Mouse (Mus musculus): ENCODE measurements around the gene Dtnb.
"Not testable (repeated sequence)": the region's sequence is repeated elsewhere in the genome, so short reads cannot be mapped to it uniquely, and the experiment has no call there.

Dtnb gene

DNA sequence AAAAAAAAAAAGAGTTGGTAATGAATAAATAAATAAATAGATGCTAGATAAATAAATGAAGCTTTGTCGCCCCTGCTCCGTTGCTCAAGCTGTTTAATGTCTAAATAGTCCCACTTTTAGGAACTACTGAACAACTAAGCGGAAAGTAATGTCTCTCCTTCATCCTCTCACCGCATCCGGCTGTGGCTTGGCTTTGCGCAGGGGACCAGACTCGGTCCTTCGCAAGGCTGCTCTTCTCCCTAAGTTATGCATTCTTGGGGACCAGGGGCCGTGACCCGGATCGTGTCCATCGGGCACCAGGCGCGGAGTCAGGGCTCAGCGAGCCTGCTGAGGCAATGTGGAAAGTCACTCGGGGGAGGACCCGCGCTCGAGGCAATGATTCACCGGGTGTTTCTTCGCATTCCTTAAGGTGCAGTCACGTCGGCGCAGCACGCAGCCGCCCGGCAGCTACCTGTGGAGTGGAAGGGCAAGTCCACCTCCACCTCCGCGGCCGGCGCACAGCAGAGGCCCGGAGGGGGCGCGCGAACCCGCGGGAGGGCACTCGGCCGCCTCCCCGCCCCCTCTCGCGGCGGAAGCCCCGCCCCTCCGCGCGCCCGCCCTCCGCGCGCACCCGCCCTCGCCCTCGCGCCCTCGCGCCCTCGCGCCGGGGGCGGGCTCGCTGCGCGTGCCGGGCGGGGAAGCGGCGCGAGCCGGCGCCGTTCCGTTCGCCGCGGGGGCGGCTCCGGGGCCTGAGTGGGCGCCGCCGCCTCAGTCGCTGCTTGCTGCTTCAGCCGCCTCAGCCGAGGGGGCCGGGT is at the start of gene Dtnb:
Dtnb (plus strand) TSS at position 595 of the 794 bp plus-strand sequence.
- peak; percentile 50 to 53 for DNase-seq (ENCODE audit: low spot score in 2 of 2)

DNA sequence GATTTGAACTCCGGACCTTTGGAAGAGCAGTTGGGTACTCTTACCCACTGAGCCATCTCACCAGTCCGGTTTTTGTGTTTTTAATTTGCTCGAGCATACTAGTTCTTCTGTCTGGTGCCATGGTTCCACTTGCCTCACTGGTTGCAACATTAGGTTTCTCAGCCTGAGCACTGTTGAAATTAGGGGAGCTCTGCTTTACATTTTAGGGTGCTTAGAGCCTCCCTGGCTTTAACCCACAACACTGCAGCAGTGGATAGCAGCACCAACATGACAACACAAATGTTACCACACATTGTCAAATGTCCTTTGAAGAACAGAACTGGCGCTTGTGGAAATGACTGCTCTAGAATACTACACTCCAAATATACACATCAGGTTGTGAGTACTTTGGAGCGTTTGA is 46.6 kb upstream of the Dtnb start:
- no peak for DNase-seq (ENCODE audit: low spot score in 2 of 2)

DNA sequence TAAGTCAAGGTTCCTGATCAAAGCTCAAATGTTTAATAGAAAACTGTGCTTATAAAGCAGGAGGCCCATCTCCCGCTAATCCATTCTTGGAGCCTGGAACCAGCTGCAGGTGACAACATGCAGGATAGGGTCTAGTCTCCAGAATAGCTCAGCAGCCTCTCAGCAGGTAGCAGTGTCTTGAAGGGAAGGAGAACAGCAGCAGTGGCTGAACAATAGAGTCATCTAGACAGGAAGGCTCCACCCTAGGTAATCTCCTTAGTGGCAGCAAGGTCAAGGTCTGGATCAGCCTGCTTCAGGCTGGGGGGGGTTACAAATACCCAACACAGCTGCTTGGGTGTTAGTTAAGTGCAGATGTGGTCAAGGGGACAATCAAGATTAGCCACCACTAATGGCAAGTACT is 36.7 kb upstream of the Dtnb start:
- not testable (repeated sequence) for DNase-seq (ENCODE audit: low spot score in 2 of 2)

DNA sequence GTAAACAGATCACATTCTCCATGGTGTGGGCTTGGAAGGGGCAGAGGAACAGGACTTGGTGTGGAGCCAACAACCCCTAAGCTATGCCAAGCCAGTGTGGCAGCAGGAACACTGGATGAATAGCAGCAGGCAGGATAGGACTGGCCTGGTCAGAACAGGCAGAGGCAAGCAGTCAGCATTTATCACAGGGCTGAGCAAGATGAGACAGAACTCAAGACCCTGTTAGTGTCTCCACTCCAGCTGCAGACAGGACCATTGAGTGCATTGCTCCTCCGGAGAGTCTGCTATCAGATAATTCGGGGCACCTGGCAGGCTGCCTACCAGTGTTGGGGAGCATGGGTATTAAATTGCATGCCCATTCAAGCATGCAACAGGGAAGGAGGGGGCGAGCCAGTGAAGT is 34.6 kb upstream of the Dtnb start:
- no peak for DNase-seq (ENCODE audit: low spot score in 2 of 2)

DNA sequence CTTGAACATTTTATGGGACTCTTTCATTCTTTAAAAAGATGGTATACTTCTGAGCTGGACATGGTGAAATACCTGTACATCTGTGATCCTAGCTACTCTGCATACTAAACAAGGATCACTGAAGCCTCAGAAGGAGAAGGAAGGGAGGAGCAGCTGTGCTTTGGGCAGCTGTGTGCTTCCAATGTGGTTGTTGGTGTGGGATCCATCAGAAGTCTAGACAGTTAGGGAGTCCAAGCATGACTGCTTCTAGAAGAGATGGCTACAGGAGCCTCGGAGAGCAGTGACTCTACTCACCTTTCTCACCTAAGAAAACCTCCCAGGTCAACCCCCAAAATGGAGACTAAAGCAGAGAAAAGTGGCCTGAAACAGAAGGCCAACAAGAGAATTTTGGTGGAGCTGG is 34.1 kb upstream of the Dtnb start:
- DNase-seq (ENCODE audit: low spot score in 2 of 2), result no peak

DNA sequence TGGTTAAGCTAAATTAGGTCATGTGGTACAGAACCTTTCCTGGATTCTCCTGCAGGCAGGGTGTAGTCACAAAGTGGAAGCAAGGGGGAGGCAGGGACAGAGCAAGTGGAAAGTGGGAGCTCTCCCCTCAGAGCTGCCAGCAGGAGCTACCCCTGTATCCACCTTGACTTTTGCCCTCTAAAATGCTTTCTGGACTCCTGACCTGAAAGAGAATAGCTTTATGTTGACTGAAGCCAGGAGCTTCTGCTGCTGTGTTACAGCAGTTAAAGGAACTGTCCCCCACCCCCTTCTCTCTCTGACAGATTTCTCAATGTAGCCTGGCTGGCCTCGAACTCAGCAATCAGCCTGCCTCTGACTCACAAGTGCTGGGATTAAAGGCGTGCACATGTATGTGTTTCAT is 32.6 kb upstream of the Dtnb start:
- DNase-seq (ENCODE audit: low spot score in 2 of 2), result no peak

DNA sequence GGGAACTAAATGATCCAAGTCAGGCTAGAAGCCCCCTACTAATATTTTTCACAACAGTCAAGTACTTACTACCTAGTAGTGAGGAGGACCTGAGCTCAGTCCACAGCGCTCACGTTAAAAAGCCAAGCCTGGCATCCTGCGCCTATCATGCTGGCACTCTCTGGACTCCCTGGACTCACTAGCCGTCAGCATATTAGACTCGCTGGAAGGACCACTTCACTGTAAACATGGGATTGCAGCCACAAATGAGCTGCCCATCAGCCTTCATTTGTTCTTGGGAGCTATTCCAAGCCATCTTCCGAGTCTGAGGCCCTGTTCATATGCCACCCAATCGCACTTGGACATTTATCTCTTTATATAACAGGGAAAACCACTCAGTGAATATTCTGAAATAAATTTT is 31.3 kb upstream of the Dtnb start:
- no peak for DNase-seq (ENCODE audit: low spot score in 2 of 2)

DNA sequence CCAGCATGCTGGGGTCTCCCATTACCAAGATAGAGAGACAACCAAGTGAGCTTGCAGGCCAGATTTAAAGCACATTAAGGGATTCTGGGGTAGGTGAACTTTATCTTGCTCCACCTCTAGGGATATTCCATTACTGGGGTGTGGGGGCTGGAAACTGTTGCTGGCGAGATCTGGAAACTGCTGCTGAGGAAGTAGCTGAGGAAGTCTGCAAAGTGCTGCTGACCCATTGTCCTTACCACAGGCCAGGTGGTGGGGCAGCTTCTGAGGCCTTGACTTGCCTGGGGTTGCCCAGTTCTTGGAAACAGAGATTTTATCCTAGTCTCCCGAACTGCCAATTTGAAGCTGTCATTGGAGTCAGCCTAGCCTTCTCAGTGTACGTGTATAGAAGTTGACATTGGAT is 26.7 kb upstream of the Dtnb start:
- DNase-seq (ENCODE audit: low spot score in 2 of 2), result no peak

DNA sequence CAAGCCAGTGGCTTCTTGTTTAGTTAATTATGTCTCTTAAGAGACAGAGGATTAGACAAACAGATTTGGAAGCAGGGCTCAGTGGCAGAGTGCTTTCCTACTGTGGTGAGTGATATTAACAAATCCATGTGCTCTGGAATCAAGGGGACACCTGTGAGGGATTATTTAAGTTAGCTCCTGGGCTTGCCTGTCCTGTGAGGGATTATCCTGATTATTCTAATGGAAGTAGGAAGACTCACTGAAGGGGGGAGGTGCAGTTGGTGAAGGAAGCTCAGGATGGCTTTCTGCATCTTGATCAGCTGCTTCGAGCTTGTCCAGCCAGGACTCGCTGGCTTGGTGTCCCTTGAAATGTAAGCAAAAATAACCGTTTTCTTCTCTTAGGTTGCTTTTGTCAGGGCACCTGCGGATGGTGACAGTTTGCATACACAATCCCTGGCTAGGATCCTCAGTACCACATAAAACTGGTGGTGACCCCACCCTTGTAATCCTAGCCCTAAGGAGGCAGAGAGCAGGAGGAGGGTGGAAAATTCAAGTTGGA is 26.0 kb upstream of the Dtnb start:
- DNase-seq (ENCODE audit: low spot score in 2 of 2), result no peak

DNA sequence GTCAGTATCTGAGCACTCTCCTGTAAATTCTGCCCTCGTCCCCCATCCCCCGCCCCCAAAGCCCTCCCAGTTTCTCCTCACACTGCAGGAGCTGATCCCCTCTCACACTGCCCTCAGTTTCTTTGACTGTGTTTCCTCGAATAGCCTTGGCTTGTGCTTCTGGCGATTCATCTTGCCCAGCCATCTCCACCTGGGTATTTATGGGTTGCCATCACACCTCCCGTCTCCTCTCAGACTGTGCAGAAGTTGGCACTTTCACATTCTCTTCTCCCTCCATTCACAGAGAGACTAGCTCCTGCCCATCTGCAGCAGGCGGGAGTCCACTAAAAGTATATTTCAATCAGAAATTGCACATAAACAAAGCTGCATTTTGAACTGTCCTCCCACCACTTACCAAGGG is 25.4 kb upstream of the Dtnb start:
- DNase-seq (ENCODE audit: low spot score in 2 of 2), result no peak

DNA sequence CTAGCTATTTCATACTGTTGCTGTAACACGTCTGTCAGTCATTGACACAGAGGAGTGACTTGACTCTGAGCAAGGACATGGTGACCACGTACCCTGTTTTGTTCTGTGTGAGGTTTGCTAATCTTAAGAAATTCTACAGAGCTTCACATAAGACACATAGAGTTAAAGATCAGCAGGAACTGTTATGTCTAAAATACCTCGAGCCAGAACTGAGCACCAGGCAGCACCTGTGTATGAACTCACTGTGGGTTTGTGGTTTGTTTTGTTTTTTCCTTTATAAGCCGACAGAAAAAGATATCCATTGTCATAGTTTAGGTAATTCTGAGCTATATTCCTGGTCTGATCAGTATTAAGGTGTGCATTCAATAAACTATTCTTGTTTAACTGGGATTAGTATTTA is 24.7 kb upstream of the Dtnb start:
- no peak for DNase-seq (ENCODE audit: low spot score in 2 of 2)

DNA sequence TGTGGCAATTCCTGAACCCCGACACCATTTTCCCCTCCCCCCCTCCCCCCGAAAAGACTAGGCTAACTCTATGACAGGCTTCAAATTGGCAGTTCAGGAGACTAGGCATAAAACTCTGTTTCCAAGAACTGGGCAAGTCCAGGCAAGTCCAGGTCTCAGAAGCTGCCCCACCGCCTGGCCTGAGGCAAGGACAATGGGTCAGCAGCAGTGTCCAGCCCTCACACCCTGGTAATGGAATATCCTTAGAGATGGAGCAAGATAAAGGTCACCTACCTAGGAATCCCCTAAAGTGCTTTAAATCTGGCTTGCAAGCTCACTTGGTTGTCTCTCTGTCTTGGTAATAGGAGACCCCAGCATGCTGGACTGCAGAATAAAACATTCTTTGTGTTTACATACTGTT is 24.3 kb upstream of the Dtnb start:
- no peak for DNase-seq (ENCODE audit: low spot score in 2 of 2)

DNA sequence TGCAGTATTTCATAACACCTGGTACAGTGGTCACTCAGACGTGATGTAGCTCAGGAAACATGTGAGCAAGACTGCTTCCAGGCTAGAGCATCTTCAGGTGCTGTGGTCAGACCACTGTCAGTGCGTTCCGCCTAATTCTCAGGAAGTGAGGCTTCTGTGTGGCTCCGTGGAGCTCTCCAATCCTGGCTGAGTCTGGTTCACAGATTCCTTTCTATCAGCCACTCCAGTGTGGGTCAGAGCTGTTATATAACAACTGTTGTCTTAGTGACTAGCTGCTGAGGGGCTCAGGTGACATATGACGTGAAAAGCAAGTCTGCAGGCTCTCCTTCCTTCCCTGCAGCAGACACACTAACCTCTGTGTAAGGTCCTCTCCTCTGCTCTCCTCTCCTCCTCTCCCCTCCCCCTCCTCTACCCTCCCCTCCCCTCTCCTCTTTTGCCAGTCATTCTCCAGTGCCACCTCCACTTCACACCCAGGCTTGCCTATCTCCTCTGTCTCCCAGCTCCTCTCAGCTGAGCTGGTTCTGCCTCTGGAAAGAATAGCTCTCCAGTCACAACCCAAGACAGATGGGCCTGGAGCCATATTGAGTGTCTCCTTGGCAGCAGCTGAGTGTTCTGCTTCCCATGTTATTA is 23.5 kb upstream of the Dtnb start:
- DNase-seq (ENCODE audit: low spot score in 2 of 2), result no peak

DNA sequence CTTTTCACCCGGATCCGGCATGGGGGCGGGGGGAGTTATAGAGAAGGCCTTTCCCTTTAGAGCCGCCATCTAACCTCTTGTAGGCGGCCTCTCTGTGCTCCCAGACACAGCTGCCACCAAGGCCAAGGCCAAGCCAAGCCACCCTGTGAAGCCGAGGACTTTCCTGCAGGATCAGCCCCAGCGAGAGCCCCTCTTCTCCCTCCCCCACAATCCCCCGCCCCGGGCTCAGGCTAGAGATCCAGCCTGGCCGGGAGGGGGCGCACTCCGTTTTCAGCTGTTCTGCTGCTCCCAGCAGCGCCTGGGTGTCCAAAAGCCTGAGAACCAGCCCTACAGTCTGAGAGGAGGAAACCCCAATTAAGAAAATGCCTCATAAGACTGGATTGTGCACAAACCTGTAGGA is 21.9 kb upstream of the Dtnb start:
- no peak for DNase-seq (ENCODE audit: low spot score in 2 of 2)

DNA sequence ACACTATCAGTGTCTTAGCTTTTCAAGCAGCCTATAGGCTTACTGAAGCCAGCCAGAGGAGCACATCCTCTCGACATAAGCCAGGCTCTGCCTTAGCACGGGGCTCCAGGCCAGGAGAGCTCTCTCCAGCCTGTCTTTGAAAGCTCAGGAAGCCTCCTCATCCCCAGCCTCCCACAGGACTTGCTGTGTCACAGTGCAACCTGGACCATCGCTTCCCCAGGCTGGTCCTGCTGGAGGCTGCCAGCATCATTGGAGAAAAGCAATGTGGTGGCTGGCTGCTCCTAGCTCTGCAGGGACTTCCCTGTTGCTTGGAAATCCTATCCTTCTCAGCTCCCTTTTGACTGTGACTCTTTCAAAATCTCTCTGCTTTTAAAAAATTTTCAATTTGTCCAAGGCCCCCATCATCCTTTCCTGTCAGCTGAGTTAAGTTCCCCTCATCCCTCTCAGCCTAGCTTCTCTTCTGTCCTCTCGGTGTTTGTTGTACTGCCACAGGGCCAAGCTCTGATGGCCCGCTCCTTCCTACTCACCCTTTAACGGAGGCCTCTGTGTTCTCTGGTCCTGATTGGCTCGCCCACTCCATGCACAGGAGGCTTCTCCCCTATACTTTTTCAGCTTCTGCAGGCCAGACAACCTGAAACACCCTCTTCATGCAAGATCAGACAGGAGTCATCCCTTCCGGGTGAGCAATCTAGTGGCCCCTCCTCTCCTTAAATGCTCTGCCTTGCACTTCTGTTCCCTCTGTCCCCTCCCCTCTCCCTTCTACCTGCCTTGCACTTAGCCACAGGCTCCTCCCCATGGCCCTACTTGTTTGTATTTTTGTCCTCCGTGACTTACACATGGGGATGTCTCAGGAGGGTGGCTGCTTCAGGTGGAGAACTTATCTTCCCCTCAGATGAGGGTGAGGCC is 14.5 kb upstream of the Dtnb start:
- no peak for DNase-seq (ENCODE audit: low spot score in 2 of 2)

DNA sequence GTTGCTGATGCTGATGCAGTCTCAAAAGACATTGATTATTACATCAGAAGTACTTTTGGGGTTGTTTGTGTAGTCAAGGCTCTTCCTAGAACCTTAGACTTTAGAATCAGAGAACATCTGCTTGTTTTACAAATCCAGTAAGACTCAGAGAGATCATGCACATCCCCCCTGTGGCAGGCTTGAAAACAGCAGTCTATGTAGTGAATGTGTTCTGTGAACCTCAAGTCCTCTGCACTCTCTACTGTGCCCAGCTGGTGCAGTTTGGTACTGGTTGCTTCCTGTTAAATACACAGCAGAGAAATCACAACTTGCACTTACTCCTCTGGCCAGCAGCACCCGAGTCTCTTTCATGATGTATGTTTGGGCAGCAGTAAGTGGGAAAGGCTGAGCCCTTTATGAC is 11.6 kb upstream of the Dtnb start:
- peak; percentile 56 to 62 for DNase-seq (ENCODE audit: low spot score in 2 of 2)

DNA sequence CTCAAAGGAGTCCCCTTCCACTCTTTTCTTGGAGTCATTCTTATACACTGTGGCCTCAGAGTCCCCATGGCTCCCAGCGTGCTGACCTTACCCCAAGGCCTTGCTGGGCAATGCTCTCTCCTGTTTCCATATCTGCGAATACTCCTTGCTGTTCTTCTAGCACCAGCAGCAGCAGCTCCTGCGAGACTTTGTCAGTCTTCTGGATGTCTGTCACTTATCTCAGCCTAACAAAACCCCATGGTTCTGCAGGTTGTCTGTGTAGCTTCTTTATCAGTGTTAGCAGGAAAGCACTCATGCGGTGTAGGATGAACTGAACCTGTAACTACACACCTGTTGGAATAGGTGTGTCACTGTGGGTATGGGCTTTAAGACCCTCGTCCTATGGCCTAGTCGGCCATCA is 11.1 kb upstream of the Dtnb start:
- no peak for DNase-seq (ENCODE audit: low spot score in 2 of 2)

DNA sequence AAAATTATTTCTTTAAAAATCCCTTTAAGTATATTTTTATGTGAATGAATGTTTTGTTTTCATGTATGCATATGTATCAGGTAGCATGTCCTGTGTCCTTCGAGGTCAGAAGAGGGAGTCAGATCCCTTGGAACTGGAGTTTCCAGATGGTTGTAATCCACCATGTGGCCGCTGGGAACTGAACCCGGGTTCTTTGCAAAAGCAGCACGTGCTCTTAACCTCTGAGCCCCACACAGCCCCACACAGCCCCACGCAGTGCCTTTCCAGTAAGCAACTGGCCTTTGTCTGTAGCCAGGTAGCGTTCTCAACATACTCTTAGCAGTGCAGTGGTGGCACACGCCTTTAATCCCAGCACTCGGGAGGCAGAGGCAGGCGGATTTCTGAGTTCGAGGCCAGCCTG is 9.4 kb upstream of the Dtnb start:
- no peak for DNase-seq (ENCODE audit: low spot score in 2 of 2)

DNA sequence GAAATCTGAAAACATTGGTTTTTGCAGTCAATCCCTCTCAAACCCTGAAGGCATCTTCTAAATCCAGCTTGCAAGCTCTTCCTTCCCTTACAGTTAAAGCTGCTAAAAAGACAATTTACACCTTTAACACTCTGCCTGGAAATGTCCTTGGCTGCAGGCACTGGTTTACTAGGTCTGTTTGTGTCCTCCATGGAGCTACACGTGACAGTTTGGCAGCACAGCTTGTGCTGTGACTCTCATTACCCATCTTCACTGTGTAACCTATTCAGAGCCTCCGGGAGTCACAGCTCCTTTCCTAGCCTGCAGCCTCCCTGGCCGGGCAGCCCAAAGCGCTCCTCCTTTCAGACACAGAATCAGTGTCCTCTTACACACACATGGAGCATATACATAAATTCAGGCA is 8.5 kb upstream of the Dtnb start:
- no peak for DNase-seq (ENCODE audit: low spot score in 2 of 2)

DNA sequence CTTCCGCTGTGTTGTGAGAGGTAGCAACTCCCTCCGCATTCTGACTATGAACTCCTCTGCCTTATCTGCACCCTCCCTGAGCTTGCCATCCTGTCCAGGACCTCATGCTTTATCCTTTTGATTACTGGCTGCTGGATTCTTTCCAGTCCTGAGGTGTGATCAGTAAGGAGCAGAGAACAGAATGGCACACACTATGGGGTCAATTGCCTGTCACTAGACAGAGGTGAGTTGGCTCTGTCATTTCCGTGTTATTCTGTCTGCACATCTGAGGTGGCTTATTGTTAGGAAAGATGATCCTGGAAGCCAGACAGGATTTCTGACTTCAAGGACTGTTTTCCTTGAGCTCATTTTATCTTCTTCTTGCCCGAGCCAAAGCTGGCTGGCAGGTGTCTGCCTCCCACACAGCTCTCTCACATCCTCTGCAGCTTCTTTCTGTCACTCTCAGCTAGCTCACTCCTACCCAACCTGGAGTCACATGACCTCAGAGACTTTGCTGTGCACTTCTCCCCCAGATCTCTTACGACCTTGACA is 3.7 kb upstream of the Dtnb start:
- DNase-seq (ENCODE audit: low spot score in 2 of 2), result peak; percentile 36 to 53

DNA sequence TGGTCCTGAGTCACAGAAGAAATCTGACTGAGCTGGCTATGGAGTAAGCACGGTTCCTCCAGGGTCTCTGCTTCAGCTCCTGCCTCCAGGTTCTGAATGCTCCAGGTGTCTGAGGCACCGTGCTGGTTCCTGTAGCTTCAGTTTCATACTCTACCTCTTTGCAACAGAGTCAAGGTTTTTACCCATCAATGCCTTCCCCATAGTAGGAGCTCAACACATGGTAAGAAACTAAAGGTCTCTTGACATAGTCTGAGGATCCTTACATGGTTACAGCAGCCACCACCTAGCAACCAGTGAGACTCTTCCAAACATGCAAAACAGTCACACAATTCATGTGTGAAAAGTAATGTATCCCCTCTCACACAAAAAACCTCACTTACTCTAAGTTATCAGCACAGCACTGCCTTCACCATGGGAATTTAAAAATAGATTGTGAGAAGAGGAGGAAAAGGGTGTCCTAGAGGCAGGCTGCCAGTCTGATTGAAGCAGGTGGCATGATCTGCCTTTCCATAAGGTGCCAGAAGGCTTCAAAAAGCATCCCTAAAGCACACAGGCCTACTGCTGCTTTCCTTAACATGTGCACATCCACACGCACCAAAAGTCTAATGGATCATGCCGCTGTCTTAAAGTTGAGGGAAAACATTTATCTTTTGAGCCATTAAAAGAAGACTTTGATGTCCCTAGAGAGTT is 1.3 kb upstream of the Dtnb start:
- peak in 1 of 2 experiments; percentile 21 for DNase-seq (ENCODE audit: low spot score in 2 of 2)
